Mouse (Mus musculus) ovary, postnatal 36 days (tissue): Measurements from ENCODE around the gene Hao2.

ENCODE experiments used
- DNase-seq: peaks from one replicate; pipeline ENCODE4 v3.0.0; 2022; ENCODE audit warnings: low spot score, mixed read lengths

Hao2 gene

DNA sequence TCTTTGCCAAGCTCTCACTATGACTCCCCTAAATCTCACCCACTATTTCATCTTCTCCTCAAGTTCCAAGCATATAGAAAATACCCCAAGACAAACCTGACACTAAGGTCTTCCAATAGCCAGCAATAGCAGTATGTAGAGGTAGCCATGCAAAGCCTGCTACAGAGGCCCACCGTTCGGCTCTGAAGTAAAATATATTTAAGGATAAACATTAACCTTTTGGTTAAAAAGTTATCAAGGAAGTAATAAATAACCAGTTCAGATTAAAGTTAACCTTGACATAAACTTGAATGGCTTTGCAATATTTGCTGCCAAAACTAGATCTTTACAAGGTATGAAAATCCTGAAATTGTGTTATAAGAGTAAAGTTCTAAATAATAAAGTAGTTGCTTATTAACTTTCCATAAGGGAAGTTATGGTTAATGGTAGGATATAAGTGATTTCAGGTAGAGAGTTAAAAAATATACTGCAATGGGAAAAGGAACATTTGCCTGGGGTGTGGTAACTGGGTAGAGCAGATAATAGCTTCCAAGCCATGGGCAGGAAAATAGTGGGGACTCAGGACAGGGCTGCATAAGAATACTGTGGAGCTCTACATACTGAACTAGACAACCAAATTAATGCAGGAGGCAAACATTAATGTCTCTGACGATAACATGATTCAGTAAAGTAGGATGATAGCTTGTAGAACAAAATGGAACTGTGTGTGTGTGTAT lies at the start of gene Hao2:
TSS of gene Hao2 (minus strand) at position 183 of the 716 bp plus-strand sequence.
- DNase-seq: no peak

DNA sequence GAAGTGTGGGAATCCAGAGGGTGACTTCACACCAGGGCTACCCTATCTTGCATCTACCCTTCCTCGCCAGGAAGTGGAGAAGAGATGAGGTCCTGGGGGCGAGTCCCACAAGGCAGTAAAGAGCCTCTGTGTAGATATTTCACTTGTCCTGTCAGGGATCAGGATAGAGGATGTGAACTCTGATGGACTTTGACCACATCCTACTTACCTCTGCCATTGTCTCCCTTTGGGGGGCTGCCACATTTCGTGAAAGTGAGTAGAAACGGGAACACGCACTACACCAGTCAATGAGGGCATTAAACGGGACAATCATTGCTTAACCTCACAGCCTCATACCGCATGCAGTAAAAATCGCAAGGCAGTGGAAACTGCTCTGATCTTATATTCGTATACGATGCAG lies 48.6 kb upstream of the Hao2 start:
- DNase-seq: no peak

DNA sequence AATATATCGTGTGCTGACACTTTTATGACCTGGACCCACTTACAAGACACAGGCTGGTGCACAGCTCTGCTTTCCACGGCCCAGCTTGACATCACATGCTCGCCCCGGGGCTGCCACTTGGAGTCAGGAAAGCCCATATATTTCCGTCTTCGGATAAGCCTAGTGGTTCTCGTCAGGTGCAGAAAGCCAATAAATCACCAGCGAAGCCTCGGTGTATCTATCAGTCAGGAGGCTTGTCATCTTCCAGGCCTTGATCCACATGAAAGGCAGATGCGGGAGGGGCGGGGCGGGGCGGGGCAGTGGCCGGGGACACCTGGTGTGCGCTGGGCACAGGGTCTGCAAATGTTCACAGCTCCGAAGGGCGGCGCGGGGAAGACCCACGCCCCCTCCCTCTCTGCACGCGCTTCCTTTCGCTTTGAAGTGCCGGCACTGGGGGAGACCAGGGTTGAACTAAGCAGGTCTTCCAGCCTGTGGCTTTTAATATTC lies 48.1 kb upstream of the Hao2 start:
- no peak for DNase-seq

DNA sequence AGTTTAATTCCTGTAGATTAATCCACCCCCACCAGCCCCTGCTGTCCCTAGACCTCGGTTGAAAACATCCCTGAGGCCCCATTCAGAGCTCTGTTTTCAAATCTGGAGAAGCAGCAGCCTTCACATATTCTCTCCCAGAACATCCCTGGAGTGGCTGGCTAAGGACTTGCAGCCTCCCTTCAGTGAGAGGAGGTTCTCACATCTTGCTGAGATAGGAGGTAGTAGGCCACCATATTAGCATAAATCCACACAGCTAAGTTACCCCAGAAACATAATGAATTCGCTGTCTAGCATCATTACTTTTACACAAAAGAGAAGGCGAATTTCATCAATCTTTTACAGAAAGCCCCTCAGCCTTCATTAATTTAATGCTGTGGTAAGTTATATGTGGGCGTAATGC lies 47.2 kb upstream of the Hao2 start:
- no peak for DNase-seq

DNA sequence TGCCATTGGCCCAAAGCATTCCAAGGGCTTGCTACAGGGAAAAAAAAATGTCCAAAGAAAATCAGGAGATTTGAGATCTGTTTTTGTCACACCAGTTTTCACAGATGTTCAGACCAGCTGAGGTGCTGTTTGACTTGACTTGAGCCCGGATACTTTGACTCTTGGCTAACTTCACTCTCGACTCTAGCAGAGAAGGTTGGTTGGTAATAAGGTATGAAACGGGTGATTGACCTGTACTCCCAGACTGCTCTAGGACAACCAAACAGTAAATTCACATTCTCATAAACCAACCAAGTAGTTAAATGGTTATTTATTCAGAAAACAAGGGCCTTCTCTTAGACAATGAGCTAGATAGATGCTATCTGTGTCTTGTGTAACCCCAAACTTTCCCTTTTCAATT lies 43.4 kb upstream of the Hao2 start:
- DNase-seq: no peak

DNA sequence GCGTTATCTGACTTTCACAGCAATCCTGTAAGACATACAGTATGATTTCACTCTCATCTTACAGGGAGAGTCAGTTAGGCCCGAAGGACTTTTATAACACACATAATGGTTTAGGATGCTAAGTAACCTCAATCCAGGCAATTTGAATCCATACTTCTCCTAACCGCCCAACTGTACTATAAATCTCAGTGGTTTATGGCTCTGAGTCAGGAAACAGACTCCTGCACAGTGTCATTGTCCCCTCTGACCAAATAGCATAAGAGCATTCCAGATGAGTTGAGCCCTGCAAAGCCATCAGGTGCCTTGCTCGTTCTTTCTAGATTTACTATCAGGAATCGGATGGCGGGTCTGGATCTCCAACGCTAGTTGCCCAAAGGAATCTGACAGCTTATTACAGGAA lies 41.6 kb upstream of the Hao2 start:
- no peak for DNase-seq

DNA sequence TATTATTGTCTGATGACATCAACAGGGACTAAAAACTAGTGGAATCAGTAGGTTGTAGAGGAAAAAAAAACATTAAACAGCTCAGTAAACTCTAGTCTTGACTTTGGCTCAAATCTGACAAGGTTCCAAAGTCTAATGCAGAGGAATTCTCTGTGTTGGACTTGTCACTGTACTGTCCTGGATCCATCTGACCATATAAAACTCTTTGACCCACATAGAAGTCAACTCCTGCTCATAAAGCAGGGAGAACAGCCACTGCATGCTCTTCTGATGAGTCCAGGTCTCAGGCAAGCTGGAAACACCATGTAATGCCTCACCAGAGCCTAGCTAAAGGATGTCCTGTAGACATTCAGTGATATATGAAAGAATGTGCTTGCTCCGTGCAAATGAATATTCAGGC lies 41.0 kb upstream of the Hao2 start:
- DNase-seq: no peak

DNA sequence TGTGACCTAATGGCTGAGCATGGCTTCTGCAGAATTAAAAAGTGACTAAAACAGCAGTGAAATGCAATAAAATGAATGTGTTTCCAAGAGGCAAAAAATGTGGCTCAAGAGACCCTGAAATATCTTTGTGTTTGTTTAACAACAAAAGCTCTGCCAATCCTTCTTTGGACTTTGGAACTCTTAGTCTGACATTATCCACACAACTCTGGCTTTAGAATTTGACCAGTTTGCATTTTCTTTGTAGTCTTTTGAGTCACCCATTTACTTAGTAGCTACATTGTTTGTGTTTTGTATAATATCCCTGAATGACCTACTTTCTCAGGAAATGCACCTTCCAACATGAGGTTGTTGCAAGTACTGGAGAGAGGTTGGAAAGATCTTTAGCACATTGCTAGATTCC lies 39.4 kb upstream of the Hao2 start:
- no peak for DNase-seq

DNA sequence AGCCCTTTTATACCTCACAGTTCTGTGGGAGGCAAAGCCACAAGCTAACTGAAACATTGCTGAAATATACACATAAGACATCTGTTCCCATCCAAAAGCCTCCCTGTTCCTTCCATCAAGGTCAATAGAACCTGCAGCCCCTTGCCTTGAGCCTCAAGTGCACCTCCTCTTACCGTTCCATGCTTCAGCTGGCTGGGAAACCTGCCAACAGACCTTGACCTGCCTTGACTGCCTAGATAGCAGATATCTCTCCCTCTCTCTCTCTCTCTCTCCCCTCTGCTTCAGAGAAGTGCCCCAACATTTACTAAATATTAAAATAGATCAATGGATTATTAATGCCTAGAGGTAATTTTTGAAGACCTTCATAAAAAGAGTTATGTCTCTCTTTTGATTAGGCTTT lies 38.8 kb upstream of the Hao2 start:
- DNase-seq: peak; percentile 32

DNA sequence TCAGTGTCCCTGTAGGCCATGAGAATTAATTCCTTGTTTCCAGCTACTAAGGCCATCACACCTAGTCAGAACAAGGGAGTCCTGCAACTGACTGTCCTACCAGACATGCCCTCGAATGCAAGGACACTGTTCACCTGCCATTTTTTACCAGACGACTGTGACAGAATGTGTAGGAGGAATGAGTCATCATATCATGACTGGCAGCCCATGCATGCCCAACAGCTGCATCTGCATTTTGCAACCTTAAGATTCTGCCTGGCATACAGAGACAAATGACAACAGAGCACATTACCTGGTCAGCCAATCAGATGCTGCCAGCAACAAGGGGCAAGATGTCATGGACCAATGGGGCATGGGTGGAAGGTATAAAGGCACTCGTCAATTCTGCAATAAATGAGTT lies 27.4 kb upstream of the Hao2 start:
- DNase-seq: no peak

DNA sequence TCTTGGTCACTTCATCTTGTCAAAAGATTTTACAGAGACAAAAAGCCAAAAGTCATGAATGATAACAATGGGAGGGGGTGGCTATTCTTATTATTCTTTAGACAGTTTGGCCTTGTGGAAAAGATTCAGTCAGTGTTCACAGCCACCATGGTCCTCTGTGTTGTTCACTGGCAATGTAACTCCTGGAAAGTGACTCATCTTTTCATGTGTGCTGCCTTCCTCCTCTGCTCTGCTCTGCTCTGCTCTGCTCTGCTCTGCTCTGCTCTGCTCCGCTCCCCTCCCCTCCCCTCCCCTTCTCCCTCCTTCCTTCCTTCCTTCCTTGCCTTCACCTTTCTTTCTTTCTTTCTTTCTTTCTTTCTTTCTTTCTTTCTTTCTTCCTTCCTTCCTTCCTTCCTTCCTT lies 24.2 kb upstream of the Hao2 start:
- DNase-seq: no peak

DNA sequence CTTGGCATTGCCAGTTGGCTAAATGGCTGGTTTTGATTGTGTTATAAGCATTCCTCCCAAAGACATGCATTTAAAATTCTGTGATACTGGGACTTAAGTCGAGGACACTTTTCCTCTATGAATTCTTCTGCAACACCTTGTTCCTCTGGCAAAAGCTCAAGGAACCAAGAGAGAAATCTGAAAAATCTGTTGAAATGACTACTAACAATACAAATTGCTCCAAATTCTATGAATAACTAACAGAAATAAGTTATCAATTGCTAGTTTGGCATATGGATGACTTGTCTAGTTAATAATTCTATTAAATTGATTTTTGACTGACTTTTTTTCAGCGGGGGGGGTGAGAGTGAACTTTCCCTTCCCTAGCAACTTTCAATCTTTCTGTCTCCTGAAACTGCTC lies 23.8 kb upstream of the Hao2 start:
- no peak for DNase-seq

DNA sequence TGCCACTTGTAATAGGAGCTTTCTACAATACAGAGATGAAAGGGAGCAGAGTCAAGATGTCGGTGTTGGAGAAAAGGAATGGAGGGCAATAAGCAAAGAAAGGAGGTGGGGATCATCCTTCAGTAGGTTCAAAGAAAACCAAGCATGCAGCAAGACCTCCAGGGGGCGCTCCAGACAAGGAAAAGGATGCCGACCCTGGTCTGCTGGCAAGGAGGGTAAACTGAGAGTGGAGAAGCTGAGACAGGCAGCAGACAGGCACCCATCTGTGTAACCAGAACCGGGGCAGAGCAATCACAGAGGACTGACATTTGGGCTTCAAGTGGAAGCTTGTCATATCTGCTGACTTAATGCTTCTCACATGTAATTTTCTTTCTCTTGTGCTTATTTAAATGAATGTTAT lies 22.6 kb upstream of the Hao2 start:
- DNase-seq: peak; percentile 68

DNA sequence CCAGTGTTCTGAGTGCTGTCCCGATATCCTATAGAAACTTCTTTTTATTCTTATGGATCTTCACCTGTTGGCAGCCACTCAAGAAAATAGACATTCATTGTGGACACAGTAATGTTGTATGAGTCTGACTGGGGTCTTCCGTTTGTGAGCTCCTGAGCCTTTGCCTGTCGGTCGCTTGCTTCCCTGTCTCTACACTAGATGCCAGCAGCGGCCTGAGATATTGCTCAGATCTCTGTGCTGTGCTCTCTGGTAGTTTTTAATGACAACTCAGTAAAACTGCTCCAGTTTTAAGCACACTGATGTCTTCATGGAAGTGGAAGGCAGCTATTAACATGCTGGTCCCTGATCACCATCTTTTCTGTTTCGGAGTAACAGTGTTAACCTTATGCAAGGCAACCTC lies 20.6 kb upstream of the Hao2 start:
- no peak for DNase-seq

DNA sequence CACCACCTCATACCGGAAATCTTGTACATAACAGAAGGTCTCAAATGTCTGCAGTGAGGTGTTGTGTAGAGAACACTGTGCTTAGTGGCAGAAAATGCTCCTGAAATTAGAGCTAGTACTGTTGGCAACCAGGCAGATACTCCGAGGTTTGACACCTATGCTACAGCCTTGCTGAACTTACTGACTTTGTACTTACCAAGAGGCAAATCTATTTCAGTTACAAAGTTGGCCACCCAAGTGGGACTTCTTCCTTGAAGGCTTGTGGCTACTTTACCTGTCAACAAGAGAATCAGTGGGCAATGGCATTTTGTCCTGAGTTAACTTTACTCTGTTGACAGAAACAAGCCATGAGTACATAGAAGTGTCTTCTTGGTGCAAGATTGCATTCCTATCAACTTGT lies 4.6 kb upstream of the Hao2 start:
- no peak for DNase-seq

DNA sequence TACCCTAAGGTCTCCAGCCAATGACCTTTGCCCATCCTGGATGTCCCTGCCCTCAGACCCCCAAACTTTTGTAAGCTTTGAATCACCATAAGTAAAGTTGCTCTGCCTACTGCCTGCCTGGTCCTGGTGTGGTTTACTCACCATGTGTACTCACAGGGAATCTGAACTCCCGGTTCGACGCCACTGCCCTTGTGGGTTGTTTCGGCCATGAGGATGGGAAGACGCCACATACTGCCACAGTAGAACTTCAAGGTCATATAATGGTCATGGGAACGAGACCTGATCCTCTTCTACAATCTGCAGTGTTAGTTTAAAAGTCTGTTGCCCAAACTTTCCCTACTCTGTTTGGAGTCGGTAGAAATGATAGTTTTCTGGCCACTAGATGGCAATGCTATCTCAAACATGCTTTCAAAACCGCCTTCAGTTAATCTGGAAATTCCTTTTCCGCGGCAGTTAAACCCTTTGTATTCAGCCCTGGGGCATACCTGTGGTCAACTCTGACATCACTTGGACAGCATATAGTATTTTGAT lies 2.1 kb upstream of the Hao2 start:
- DNase-seq: no peak

DNA sequence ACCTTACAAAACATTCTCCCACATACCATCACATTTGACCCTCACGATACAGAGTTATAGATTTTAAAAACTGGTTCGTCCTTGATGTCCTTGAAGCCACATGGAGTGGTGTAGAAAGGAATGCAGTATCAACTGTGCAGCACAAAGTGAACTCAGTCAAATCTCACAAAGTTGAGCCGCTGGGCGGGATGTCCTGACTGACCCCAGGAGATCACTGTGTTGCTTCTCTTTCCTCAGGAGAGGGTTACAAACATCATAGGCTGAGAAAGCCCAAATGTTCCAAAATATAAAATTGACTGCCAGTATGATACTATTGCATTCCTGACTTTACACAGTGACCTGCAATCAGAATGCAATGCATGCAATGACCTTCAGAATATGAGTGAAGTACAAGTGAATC lies 2.6 kb downstream of the Hao2 start:
- DNase-seq: peak; percentile 62

DNA sequence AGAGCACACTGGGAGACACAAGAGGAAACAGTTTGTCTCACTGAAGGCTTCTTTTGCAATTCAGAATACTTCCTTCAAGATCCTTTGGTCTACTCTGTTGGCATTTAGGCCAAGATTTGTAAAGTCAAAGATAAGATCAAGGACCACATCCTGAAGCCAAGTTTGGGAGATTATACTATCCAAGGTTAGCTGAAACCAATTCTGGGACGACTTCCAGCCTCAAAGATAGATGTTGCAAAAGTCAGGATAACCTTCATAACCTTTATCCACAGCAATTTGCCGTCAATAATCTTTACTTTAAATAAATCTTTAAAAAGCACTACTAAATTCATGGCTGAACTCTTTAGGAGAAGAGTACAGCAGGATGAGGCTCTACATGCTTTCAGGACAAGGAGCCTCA lies 4.8 kb downstream of the Hao2 start:
- no peak for DNase-seq

DNA sequence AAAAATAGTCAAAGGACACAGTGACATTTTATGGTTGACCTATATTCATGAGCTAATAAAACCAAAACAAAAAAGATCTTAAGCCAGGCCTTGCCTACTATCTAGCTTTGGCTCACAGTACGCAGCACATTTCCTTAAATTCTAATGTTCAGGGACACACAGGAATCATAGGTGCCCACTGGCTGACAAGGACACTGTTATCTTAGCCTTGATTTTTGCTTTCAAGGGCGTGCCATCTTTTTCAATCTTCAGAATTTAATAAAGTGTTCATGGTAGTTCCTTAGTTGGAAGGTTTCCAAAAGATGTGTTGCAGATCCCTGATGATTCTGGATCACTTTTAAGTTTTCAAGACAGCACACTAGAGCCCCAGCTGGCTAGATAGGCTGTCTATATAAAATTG lies 12.2 kb downstream of the Hao2 start:
- DNase-seq: no peak

DNA sequence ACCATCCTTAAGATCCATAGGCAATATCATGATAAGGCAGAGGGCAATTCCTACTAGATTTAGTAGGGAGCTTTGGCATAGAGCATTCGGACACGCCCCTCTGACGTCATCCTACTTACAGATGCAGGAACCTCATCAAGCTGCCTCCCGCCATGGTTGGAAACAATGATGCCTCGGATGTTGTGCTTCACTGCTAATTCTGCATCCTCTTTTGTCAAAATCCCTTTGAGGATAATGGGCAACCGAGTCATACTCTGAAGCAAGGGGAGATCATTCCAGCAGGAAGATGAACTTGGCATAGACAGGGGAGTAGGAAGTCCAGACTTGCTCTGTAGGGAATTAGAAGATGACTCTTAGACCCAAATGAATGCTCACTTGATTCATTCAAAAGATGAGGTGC lies 12.8 kb downstream of the Hao2 start:
- DNase-seq: no peak

DNA sequence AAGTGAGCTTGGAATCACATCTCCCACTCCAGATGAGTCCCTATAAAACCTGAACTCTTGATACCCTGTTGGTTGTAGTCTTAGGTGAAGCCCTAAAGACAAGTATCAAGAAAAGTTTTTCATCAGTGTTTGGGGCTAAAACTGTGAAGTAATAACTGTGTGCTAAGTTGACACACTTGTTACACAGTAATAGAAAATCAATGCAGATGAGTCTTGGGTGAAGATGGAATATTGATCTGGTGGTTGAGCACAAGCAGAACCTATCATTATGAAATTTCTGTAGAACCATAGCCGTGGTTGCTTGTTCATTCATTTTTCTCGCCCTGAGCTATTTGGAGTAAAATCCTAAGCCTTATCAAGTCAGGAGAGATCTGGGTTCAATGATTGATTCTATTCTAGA lies 24.8 kb downstream of the Hao2 start:
- no peak for DNase-seq

DNA sequence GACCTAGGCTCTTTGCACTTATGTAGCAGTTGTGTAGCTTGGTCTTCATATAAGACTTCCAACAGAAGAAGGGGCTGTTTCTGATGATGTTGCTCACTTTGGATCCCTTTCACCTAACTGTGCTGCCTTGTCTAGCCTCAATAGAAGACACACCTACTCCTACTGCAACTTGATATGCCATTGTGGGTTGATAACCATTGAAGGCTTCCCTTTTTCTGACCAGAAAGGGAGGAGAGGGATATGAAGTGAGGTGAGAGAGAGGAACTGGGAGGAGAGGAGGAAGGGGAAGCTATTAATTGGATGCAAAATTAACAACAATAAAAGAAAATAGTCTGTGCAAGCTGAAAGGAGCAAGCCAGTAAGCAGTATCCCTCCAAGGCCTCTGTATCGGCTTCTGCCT lies 30.2 kb downstream of the Hao2 start:
- DNase-seq: no peak

DNA sequence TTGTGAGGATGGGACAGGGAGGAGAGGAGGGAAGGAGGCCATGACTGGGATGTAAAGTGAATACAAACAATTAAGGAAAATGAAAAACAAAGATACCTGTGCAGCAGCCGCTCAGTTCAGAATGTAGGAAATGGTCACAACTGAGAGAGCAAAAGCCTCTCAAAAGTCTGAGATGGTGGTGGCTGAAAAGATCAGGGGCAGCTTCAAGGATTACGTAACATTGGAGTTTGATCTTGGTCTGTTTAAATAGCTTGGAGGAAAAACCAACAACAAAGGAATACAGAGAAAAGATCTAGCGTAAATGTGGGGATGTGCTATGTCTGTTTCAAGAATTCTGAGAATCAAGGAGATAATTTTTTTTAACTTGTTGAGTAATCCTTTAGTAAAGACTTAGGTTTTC lies 33.5 kb downstream of the Hao2 start, which contains the start of gene Hsd3b1:
TSS of gene Hsd3b1 (minus strand) at position 219 of the 400 bp plus-strand sequence.
- DNase-seq: no peak

DNA sequence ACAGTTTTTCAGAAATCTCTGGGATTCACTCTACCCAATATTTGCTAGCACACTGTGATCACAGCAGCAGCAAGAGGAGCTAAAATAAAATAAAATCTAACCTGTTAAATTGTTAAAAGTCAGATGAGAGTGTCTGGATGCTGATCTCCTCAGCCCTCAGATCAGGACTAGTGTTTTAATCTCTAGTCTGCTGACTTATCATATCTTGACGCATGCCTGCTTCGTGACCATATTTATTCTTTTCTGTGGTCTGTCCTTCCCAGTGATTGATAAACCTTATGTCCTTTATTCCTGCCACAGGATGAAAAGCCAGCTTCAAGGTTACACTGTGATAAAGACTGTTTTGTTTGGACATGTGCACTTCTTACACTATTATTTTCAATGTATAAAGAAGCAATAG lies 35.0 kb downstream of the Hao2 start:
- no peak for DNase-seq
